Mouse (Mus musculus): ENCODE results near the gene Utp18.

Utp18 gene

DNA sequence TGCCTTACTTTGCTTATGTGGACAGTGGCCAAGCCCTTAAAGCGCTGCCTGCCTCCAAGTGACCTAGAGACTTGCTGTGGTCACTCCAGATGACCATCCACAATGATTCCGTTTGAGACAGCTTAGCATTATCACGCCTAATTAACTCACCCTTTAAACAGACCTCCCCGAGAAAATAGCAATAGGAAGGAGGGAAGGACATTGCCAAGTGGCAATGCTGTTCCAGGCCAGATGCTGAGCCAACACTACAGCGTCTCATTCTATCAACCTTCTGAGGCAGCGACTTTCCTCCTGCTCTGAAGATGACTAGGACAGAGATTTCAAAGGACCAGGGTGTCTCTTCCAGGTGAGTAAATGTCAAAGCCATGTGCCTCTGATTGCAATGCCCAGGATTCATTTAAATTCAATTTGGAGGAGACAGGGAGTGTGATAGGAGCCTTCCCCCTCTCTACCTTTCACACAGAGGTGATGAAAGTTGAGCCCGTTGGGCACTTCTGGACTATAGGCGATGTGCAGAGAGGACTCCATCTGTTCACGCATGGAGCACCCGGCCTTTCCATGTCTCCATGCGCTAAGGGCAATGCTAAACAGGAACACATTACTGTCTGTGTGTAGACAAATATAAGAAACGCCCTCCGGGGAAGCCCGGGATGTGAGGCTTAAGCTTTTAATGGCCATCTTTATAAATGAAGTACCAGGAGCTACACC is 56.8 kb downstream of the Utp18 start:
- DNase-seq (ENCODE audit: low spot score): no peak

DNA sequence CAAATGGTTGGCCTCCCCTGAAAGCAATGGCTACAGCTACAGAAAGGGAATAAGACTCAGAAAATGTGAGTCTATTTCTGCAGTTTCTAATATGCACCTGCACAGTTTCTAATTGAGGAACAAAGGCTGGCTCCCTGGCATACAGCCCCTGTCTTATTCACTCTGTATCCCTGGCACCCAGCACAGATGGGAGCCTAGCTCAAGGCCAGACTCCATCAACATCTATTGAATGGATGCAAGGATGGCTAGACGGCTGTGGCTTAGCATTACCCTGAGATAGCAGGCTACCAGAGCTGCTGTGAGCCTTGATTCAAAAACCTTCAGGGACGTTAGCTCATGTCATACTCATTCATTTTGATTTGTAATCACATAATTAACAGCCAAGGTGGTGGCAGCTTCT is 63.3 kb downstream of the Utp18 start:
- no peak for DNase-seq (ENCODE audit: low spot score)

DNA sequence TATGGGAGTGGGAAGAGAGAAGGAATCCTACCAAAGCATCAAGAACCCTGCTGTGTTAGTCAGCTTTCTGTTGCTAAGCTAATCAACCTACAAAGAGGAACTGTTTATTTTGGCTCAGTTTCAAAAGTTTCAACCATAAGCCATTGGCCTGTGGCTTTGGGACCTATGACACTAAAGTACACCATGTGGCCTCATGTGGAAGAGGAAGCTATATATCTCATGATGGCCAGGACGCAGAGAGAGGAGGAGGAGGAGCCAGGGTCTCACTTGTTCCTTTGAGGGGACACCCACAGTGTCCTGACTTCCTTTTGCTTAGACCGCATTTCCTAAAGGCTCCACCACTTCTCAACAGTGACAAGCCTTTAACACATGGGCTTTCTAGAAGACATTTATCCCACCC is 64.0 kb downstream of the Utp18 start:
- no peak for DNase-seq (ENCODE audit: low spot score)

DNA sequence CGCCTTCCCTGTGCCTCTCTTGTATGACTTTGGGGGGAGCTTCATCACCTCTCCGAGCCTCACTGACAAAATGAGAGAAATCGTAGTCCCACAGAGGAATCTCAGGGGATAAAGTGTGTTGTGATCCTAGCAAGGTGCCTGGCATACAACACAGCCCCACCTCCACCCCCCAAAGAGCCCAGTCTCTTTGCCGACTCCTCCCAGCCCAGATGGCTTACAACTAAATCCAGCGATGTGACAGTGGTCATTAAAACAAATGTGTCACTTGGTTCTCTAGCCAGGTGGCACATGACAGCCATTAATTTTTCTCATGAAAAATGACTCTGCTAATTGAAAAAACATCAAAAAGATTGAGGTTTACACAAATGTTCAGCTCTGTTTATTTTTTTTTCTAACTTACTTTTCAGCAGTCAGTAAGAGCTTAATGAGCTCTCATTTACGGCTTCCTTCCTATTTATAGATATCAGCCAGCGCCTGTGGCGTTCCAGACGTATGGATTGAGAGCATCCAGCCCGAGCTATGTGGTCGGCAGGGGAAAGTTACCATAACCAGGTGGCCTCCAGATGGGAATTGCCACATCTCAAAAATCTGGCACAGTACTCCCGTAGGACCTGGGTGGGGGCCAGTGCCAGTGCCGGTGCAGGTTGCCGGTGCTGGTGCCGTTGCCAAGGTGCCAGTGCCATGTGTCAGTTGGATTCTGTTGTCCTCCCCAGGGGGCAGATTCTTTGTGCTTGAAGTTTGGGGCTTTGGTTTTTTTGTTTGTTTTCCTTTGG is 67.4 kb downstream of the Utp18 start:
- DNase-seq (ENCODE audit: low spot score): no peak

DNA sequence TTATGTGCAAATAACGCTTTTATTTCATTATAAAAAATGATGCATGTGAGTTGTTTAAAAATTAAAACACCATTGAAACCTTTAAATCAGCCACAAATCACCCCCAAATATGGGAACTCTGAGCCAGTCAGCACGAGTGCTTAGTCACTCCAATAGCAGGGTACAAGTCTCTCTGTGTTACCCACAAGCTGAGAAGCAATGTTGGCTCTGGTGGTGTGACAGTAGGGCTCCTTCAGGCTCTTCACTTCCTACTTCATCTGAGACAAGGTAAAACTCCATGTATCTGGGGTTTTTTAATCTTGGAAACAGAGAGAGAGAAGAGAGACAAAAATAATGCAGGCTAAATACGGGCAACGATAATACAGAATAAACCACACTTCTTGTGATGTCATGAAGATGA is 72.6 kb downstream of the Utp18 start:
- no peak for DNase-seq (ENCODE audit: low spot score)

DNA sequence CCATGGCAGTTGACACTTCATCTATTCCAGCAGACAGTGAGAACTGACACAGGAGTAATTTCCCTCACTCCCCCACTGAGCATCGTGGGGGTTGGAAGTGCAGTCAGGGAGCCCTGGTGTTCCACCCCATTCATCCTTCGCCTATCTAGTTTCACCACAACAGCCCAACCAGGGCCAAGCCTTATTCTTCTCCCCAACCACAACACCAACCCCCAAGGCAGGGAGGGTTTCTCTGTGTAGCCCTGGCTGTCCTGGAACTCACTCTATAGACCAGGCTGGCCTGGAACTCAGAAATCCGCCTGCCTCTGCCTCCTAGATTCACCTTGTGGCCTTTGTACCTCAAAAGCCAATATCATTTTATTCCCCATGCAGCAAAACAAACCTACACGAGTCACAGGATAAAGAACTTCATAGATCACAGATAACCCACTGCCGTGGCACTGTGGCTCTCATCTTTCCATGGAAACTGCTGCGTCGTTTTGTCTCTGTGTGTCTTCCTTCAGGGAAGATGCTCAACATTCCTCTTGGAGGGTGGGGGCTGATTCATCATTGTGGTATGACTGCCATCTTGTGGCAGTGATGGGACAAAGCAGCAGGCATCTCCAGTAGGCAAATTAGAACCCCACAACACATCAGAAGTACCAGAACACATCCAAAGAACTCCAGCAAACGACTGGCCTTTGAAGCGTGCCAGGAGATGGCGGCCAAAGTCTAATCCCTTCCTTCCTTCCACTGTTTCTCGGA is 73.3 kb downstream of the Utp18 start:
- DNase-seq (ENCODE audit: low spot score): no peak

Data from ovary, postnatal 10 days (tissue).